Mouse (Mus musculus) testis, adult 10 weeks (tissue): ENCODE results near the gene Hoga1. TPM values are rescaled to one million over a fixed set of nuclear protein-coding genes. Genes with fewer than 3 reads are reported as not detected.

Experiments
- polyA plus RNA-seq: library from polyadenylated mRNA; stranded (reverse); fragments of 350-450 nt; fragmentation: Illumina TruSeq; extraction: RNeasy Lipid Tissue Mini Kit (QIAGEN cat#74804); gene quantifications from one replicate; pipeline ENCODE4 v1.2.3, GENCODE M21; 2014; ENCODE audit warnings: low read depth, low replicate concordance

Hoga1 gene
- 24.0 TPM for polyA plus RNA-seq

GRCm38 (mm10) chr19:42045269-42046102 lies at the start of gene Hoga1:
Gene Hoga1, plus strand, starts transcription at chr19:42045610.

GRCm38 (mm10) chr19:42035456-42036248 lies 9.8 kb upstream of the Hoga1 start, which contains the start of gene Ankrd2:
Gene Ankrd2, plus strand, starts transcription at chr19:42036000.

GRCm38 (mm10) chr19:42051948-42052347 lies 6.5 kb downstream of the Hoga1 start, which contains the start of gene 4933411K16Rik:
Gene 4933411K16Rik, plus strand, starts transcription at chr19:42052248.

GRCm38 (mm10) chr19:42086166-42086565 lies 40.8 kb downstream of the Hoga1 start, which contains the start of gene Morn4:
Gene Morn4, minus strand, starts transcription at chr19:42086357.

GRCm38 (mm10) chr19:42089748-42090595 lies 44.6 kb downstream of the Hoga1 start, which contains the start of gene Pi4k2a:
Gene Pi4k2a, plus strand, starts transcription at chr19:42090470.

Other genes starting within 250 kb of the Hoga1 start
- gene Arhgap19, start 243.6 kb upstream of the Hoga1 start, polyA plus RNA-seq = 67.1 TPM
- gene Frat1, start 215.6 kb upstream of the Hoga1 start, polyA plus RNA-seq = 33.9 TPM
- 6.6 TPM for gene Frat2, start 197.5 kb upstream of the Hoga1 start, polyA plus RNA-seq
- 2.4 TPM for gene Rrp12, start 149.4 kb upstream of the Hoga1 start, polyA plus RNA-seq
- gene Pgam1, start 133.7 kb upstream of the Hoga1 start, polyA plus RNA-seq = 53.2 TPM
- gene Exosc1, start 112.2 kb upstream of the Hoga1 start, polyA plus RNA-seq = 32.7 TPM
- 14.7 TPM for gene Zdhhc16, start 112.1 kb upstream of the Hoga1 start, polyA plus RNA-seq
- 14.9 TPM for gene Mms19, start 64.5 kb upstream of the Hoga1 start, polyA plus RNA-seq
- gene Ubtd1, start 63.8 kb upstream of the Hoga1 start, polyA plus RNA-seq = 3.0 TPM
- gene Ankrd2, start 9.6 kb upstream of the Hoga1 start, polyA plus RNA-seq = not detected
- 264 TPM for gene 4933411K16Rik, start 6.6 kb downstream of the Hoga1 start, polyA plus RNA-seq
- 26.5 TPM for gene Morn4, start 40.7 kb downstream of the Hoga1 start, polyA plus RNA-seq
- 6.4 TPM for gene Pi4k2a, start 44.9 kb downstream of the Hoga1 start, polyA plus RNA-seq
- 1.2 TPM for gene Avpi1, start 83.4 kb downstream of the Hoga1 start, polyA plus RNA-seq
- gene Marveld1, start 101.8 kb downstream of the Hoga1 start, polyA plus RNA-seq = 2.1 TPM
- 9.5 TPM for gene Zfyve27, start 118.3 kb downstream of the Hoga1 start, polyA plus RNA-seq
- gene Sfrp5, start 156.6 kb downstream of the Hoga1 start, polyA plus RNA-seq = not detected
- gene Golga7b, start 202.0 kb downstream of the Hoga1 start, polyA plus RNA-seq = 0.73 TPM